Mouse (Mus musculus) myocyte (in vitro differentiated cells): ENCODE measurements around the gene Rhbdd2.

Source experiments
- E2F4 ChIP-seq: IDR thresholded peaks from one replicate; pipeline ENCODE4 v1.6.1; 2011; ENCODE audit warnings: mild to moderate bottlenecking, control low read depth, moderate library complexity; ENCODE audit not compliant: insufficient read depth
- MAX ChIP-seq: IDR thresholded peaks from one replicate; pipeline ENCODE4 v1.6.1; 2011; ENCODE audit warnings: low read depth, mild to moderate bottlenecking, control low read depth
- MYOD1 ChIP-seq, 3 experiments: IDR thresholded peaks; one replicate each; pipeline ENCODE4 v1.6.1; 2011; ENCODE audit warnings: control low read depth in 2 of 3, low read depth in 2 of 3, mild to moderate bottlenecking in 2 of 3, moderate library complexity in 1 of 3; ENCODE audit not compliant: insufficient read length in 2 of 3, control insufficient read depth in 1 of 3
- MYOG ChIP-seq, 3 experiments: IDR thresholded peaks; one replicate each; pipeline ENCODE4 v1.6.1; 2011; ENCODE audit warnings: control low read depth in 2 of 3, low read depth in 2 of 3, mild to moderate bottlenecking in 2 of 3; ENCODE audit not compliant: insufficient read length in 2 of 3, control insufficient read depth in 1 of 3, insufficient read depth in 1 of 3
- POLR2A ChIP-seq: IDR thresholded peaks from one replicate; pipeline ENCODE4 v1.6.1; 2011; ENCODE audit warnings: low read depth, mild to moderate bottlenecking, control low read depth, moderate library complexity; ENCODE audit not compliant: insufficient read length
- TCF12 ChIP-seq: IDR thresholded peaks from one replicate; pipeline ENCODE4 v1.6.1; 2011; ENCODE audit warnings: mild to moderate bottlenecking, control low read depth; ENCODE audit not compliant: poor library complexity, insufficient read depth, severe bottlenecking
- TCF3 ChIP-seq: IDR thresholded peaks from one replicate; pipeline ENCODE4 v1.6.1; 2011; ENCODE audit warnings: low read depth, control low read depth; ENCODE audit not compliant: insufficient read length
- USF1 ChIP-seq: IDR thresholded peaks from one replicate; pipeline ENCODE4 v1.6.1; 2011; ENCODE audit warnings: low read depth, mild to moderate bottlenecking, control low read depth, moderate library complexity

DNA sequence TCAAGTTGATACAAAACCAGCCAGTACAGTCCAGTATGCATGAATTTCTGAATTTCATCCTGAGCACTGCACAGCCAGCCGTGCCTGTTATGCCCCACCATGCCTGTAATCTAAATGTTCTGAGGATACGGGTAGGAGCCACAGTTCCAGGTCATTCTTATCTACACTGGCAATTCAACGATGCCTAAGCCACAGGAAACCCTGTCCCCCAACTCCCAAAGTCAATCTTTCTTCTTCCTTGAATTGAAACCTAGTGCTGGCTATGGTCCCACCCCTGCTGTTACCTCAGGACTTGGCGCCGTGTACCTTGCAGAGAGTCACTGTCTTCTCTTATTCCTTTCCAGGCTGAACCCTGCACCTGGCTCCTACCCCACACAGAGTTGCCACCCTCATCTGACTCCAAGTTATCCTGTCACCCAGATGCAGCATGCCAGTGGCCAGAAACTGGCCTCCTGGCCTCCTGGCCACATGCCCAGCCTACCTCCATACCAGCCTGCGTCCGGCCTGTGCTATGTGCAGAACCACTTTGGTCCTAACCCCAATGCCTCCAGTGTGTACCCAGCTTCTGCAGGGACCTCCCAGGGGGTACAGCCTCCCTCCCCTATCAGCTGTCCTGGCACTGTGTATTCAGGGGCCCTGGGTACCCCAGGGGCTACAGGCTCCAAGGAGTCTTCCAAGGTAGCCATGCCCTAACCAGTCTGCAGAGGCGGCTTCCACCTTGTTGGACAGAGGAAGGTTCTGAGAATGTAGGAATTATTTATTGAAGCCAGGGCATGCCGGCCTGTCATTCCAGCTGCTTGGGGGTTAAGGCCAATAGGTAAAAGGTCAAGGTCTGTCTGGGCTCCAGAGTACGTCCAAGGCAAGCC, 10.5 kb downstream of the Rhbdd2 start:
- TF ChIP-seq POLR2A: no peak
- TF ChIP-seq USF1: no peak
- no peak for TF ChIP-seq E2F4
- TF ChIP-seq MYOD1 (IDR thresholded peaks at IDR 0.05; ENCODE audit: control insufficient read depth in 1 of 3, insufficient read length in 2 of 3, low read depth in 2 of 3): no peak
- no peak for TF ChIP-seq TCF3
- no peak for TF ChIP-seq TCF12
- TF ChIP-seq MAX: no peak
- no peak for TF ChIP-seq MYOG (IDR thresholded peaks at IDR 0.05; ENCODE audit: control insufficient read depth in 1 of 3, insufficient read depth in 1 of 3, insufficient read length in 2 of 3, low read depth in 2 of 3)
